Mouse (Mus musculus) heart, embryonic 14.5 days (tissue): ENCODE results near the gene Uhrf1bp1. TPM values are rescaled to one million over a fixed set of nuclear protein-coding genes. Genes with fewer than 3 reads are reported as not detected.
A peak's percentile ranks its signal among the peaks of the same experiment; 100 is the strongest.
"Not testable (repeated sequence)": the region's sequence is repeated elsewhere in the genome, so short reads cannot be mapped to it uniquely, and the experiment has no call there.

Experiments used
- ATAC-seq: fragments of 200-750 bp; cut with Nextera tagmentation; 2 replicates; pipeline ENCODE4 v1.8.0; 2017; ENCODE audit warnings: low read depth, moderate TSS enrichment; ENCODE audit not compliant: insufficient number of reproducible peaks, insufficient read depth, low FRiP score
- H3K27ac ChIP-seq, 2 experiments: fragments of 200-500 bp in 1 of 2; fragments of 300-500 bp in 1 of 2; sonication (generic) in 1 of 2; replicated peaks in 1 of 2; 2 replicates each; pipeline ENCODE4 v1.5.1; 2012 to 2014; ENCODE audit warnings: low read depth in 2 of 2, low read length in 2 of 2, control low read depth in 1 of 2, mild to moderate bottlenecking in 1 of 2, mixed read lengths in 1 of 2; ENCODE audit not compliant: control insufficient read depth in 1 of 2, insufficient read depth in 1 of 2
- H3K27me3 ChIP-seq: fragments of 300-500 bp; sonication (generic); 2 replicates; pipeline ENCODE4 v1.6.1; 2014; ENCODE audit warnings: mild to moderate bottlenecking, low read length, control low read depth; ENCODE audit not compliant: control insufficient read depth, insufficient read depth
- H3K36me3 ChIP-seq: fragments of 300-500 bp; sonication (generic); 2 replicates; pipeline ENCODE4 v1.6.1; 2014; ENCODE audit warnings: mild to moderate bottlenecking, control low read depth, low read length, mixed read lengths; ENCODE audit not compliant: control insufficient read depth, insufficient read depth
- H3K4me1 ChIP-seq, 2 experiments: fragments of 200-500 bp in 1 of 2; fragments of 300-500 bp in 1 of 2; sonication (generic) in 1 of 2; 2 replicates each; pipeline ENCODE4 v1.6.1; 2012 to 2014; ENCODE audit warnings: low read length in 2 of 2, control low read depth in 1 of 2, mixed read lengths in 1 of 2; ENCODE audit not compliant: control insufficient read depth in 2 of 2, insufficient read depth in 2 of 2
- H3K4me2 ChIP-seq: fragments of 300-500 bp; sonication (generic); 2 replicates; pipeline ENCODE4 v1.6.1; 2014; ENCODE audit warnings: mild to moderate bottlenecking, low read length
- H3K4me3 ChIP-seq, 2 experiments: fragments of 200-500 bp in 1 of 2; fragments of 300-500 bp in 1 of 2; sonication (generic) in 1 of 2; 2 replicates each; pipeline ENCODE4 v1.5.1; 2012 to 2014; ENCODE audit warnings: low read length in 2 of 2, mild to moderate bottlenecking in 2 of 2, control low read depth in 1 of 2, low read depth in 1 of 2, moderate library complexity in 1 of 2; ENCODE audit not compliant: control insufficient read depth in 1 of 2, insufficient read depth in 1 of 2
- H3K9ac ChIP-seq: fragments of 300-500 bp; sonication (generic); 2 replicates; pipeline ENCODE4 v1.6.1; 2014; ENCODE audit warnings: mild to moderate bottlenecking, low read length
- H3K9me3 ChIP-seq: fragments of 300-500 bp; sonication (generic); 2 replicates; pipeline ENCODE4 v1.6.1; 2016; ENCODE audit warnings: low read length, control low read depth; ENCODE audit not compliant: control insufficient read depth
- WGBS: fragments of 180-500 bp; shearing (Covaris S2); extraction: QIAGEN DNeasy Blood & Tissue Kit; methylation state at CpG from one replicate; pipeline ENCODE4 v1.1.7; 2014; 5-methylcytosine and 5-hydroxymethylcytosine counted together
- polyA plus RNA-seq: library from polyadenylated mRNA; unstranded; fragments of >200 nt; fragmentation: Nextera tagmentation; extraction: Ambion mirVana; gene quantifications from 2 replicates; pipeline ENCODE4 v1.2.1, GENCODE M21; 2014

The Uhrf1bp1 gene
- polyA plus RNA-seq, 1 experiment from 2014 or later: 3.2 TPM

- Histone ChIP-seq H3K36me3 (no peaks in the 10 kb centered on the region), H3K9me3 (no peaks in the 10 kb centered on the region), H3K27ac (peak overlapping the region; percentile 26 to 50; a peak in 3 of 4 replicates), H3K27me3 (no peaks in the 10 kb centered on the region), H3K9ac (peak overlapping the region; percentile 58), H3K4me1 (peaks cover 2 to 4% of the 10 kb centered on the region in 2 experiments), H3K4me3 (peak overlapping the region; percentile 35 to 43), H3K4me2 (peak overlapping the region; percentile 63)
- ATAC-seq: peak; percentile 62
- 2% methylated on average over 22 of the region's 22 CpGs for WGBS
Measured at GRCm38 (mm10) chr17:27825984-27826905, 30.0 kb upstream of the Uhrf1bp1 start.

- no peaks in the 10 kb centered on the region for H3K9me3 ChIP-seq
- 1% methylated on average over 9 of the region's 9 CpGs for WGBS
- no peaks in the 10 kb centered on the region; a peak in 1 of 4 replicates for H3K4me1 ChIP-seq
- peak overlapping the region; percentile 35 to 43 for H3K4me3 ChIP-seq
- H3K27ac ChIP-seq: no peak overlapping the region; a peak in 2 of 4 replicates
- H3K36me3 ChIP-seq: no peaks in the 10 kb centered on the region
- peak overlapping the region; percentile 63 for H3K4me2 ChIP-seq
- H3K9ac ChIP-seq: peak overlapping the region; percentile 44; the same call in 1 of the 2 replicates
- no peak for ATAC-seq
- H3K27me3 ChIP-seq: no peaks in the 10 kb centered on the region
Measured at GRCm38 (mm10) chr17:27826908-27827383, 29.3 kb upstream of the Uhrf1bp1 start.

- 43% methylated on average over 6 of the region's 6 CpGs for WGBS
- ATAC-seq: no peak
- Histone ChIP-seq H3K27ac (no peak overlapping the region), H3K9ac (no peak overlapping the region), H3K4me1 (no peaks in the 10 kb centered on the region; a peak in 1 of 4 replicates), H3K4me3 (no peak overlapping the region; a peak in 1 of 4 replicates), H3K27me3 (no peaks in the 10 kb centered on the region), H3K9me3 (no peaks in the 10 kb centered on the region), H3K36me3 (no peaks in the 10 kb centered on the region), H3K4me2 (peak overlapping the region; percentile 63)
Measured at GRCm38 (mm10) chr17:27827511-27827910, 28.7 kb upstream of the Uhrf1bp1 start.

GRCm38 (mm10) chr17:27830411-27830810 lies 25.8 kb upstream of the Uhrf1bp1 start:
- 46% methylated on average over 7 of the region's 7 CpGs for WGBS
- H3K4me2 ChIP-seq: no peak overlapping the region
- H3K36me3 ChIP-seq: no peaks in the 10 kb centered on the region
- no peak overlapping the region for H3K4me3 ChIP-seq
- no peak overlapping the region for H3K9ac ChIP-seq
- H3K27ac ChIP-seq: no peak overlapping the region
- H3K4me1 ChIP-seq: no peaks in the 10 kb centered on the region; a peak in 1 of 4 replicates
- no peaks in the 10 kb centered on the region for H3K9me3 ChIP-seq
- H3K27me3 ChIP-seq: no peaks in the 10 kb centered on the region
- no peak for ATAC-seq

- H3K9me3 ChIP-seq, H3K4me1 ChIP-seq, ATAC-seq, H3K27me3 ChIP-seq, H3K4me3 ChIP-seq, H3K27ac ChIP-seq, H3K9ac ChIP-seq: not testable (repeated sequence)
- WGBS: 63% methylated on average over 3 of the region's 4 CpGs
- Histone ChIP-seq H3K4me2 (0 out of 2 replicates have a peak within 1 kb of the TSS, but pooled peaks have one; percentile 93), H3K36me3 (peaks cover 12% of the 10 kb centered on the region)
Measured at GRCm38 (mm10) chr17:27837850-27838249, 18.4 kb upstream of the Uhrf1bp1 start, which contains the start of gene Snrpc. Gene Snrpc, plus strand, starts transcription at chr17:27838150.

GRCm38 (mm10) chr17:27839469-27840252 lies 16.6 kb upstream of the Uhrf1bp1 start:
- Histone ChIP-seq H3K27me3 (no peaks in the 10 kb centered on the region), H3K9ac (peak overlapping the region; percentile 80), H3K4me1 (peaks cover 0 to 4% of the 10 kb centered on the region in 2 experiments; a peak in 2 of 4 replicates), H3K9me3 (no peaks in the 10 kb centered on the region), H3K4me2 (peak overlapping the region; percentile 93), H3K36me3 (peaks cover 28% of the 10 kb centered on the region), H3K4me3 (peak overlapping the region; percentile 71 to 98), H3K27ac (peak overlapping the region; percentile 62 to 69; a peak in 3 of 4 replicates)
- WGBS: 2% methylated on average over 35 of the region's 35 CpGs
- ATAC-seq: peak; percentile 92

GRCm38 (mm10) chr17:27848351-27848750 lies 7.9 kb upstream of the Uhrf1bp1 start:
- Histone ChIP-seq H3K36me3 (peaks cover 87% of the 10 kb centered on the region), H3K9ac (no peak overlapping the region), H3K4me1 (peaks cover 0 to 7% of the 10 kb centered on the region in 2 experiments; a peak in 3 of 4 replicates), H3K4me3 (no peak overlapping the region), H3K27ac (no peak overlapping the region), H3K9me3 (no peaks in the 10 kb centered on the region), H3K27me3 (no peaks in the 10 kb centered on the region), H3K4me2 (no peak overlapping the region)
- ATAC-seq: no peak
- 95% methylated on average over 1 of the region's 1 CpGs for WGBS
